Mouse (Mus musculus) limb, embryonic 13.5 days (tissue): ENCODE data around the gene Gpr173. TPM values are rescaled to one million over a fixed set of nuclear protein-coding genes. Genes with fewer than 3 reads are reported as not detected.

ENCODE experiments used
- polyA plus RNA-seq: library from polyadenylated mRNA; unstranded; fragments of >200 nt; fragmentation: Nextera tagmentation; extraction: Ambion mirVana; gene quantifications from 2 replicates; pipeline ENCODE4 v1.2.1, GENCODE M21; 2015

Gpr173 gene
- polyA plus RNA-seq, 1 experiment from 2014 or later, result 5.2 TPM

Other genes starting within 250 kb of the Gpr173 start
- gene Iqsec2, start 224.4 kb downstream of the Gpr173 start, polyA plus RNA-seq, result 2.7 and 2.8 TPM in 2 replicates
- 38.2 and 48.4 TPM in 2 replicates for gene Kdm5c, start 135.7 kb downstream of the Gpr173 start, polyA plus RNA-seq
- gene Kantr, start 41.2 kb downstream of the Gpr173 start, polyA plus RNA-seq, result 23.3 and 25.5 TPM in 2 replicates
- gene Tspyl2, start 26.3 kb downstream of the Gpr173 start, polyA plus RNA-seq, result 37.6 and 39.2 TPM in 2 replicates
- not detected in 2 replicates for gene Cldn34a, start 194.6 kb upstream of the Gpr173 start, polyA plus RNA-seq